Mouse (Mus musculus): ENCODE results near the gene Prok2. TPM values are rescaled to one million over a fixed set of nuclear protein-coding genes. Genes with fewer than 3 reads are reported as not detected.
A peak's percentile ranks its signal among the peaks of the same experiment; 100 is the strongest.

Gene Prok2
- polyA plus RNA-seq, 1 experiment from 2014 or later, result 0.12 TPM

GRCm38 (mm10) chr6:99729853-99730252 lies 3.7 kb upstream of the Prok2 start:
- H3K27ac ChIP-seq, result no peak overlapping the region
- H3K27me3 ChIP-seq, result peaks cover 72% of the 10 kb centered on the region
- ATAC-seq (ENCODE audit: low FRiP score), result no peak
- peaks cover 18% of the 10 kb centered on the region for H3K4me1 ChIP-seq (replicated peaks)
- H3K36me3 ChIP-seq, result no peaks in the 10 kb centered on the region
- no peak overlapping the region for H3K9ac ChIP-seq
- 90% methylated on average over 4 of the region's 4 CpGs for WGBS
- no peak overlapping the region for H3K4me2 ChIP-seq
- H3K4me3 ChIP-seq, result no peak overlapping the region
- H3K9me3 ChIP-seq, result no peaks in the 10 kb centered on the region

DNA sequence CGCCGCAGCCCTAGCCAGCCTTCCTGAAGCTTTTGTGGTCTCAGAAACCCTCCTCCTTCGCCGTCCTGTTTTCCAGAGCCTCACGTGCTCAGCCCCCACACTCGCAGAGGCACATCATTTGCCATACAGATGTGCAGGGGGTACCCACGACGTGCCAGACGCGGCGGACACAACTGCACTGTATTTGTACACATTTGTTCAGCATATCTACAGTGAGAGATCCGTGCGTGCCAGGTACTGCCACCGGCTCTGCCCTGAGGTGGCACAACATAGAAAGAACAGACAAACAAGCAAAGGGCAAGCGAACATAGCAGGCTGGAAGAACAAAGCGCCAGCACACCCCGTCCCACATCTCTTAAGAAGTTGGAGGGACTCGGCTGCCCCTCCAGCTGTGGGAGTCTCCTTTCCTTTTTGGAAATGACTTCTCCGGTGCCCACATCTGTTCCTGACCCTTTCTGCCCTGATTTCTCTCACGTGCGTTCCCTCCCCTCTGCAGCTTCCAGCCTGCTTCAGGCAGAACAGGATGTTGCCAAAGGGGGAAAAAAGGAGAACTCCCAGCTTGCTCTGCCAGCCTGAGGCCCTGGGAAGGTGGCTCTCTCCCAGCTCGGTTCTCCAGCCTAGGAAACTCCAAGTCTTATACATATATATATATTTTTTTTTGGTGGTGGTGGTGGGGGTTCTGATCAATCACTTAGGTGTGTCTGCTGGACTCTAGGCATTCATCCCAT lies 548 bp upstream of the Prok2 start:
- Histone ChIP-seq H3K9ac (peak overlapping the region; percentile 74), H3K27me3 (peaks cover 85% of the 10 kb centered on the region), H3K4me1 (replicated peaks) (peaks cover 18% of the 10 kb centered on the region), H3K9me3 (no peaks in the 10 kb centered on the region), H3K27ac (no peak overlapping the region), H3K4me3 (peak overlapping the region; percentile 51), H3K36me3 (no peaks in the 10 kb centered on the region), H3K4me2 (peak overlapping the region; percentile 91)
- 0 out of 2 replicates have a peak, but pooled peaks have one; percentile 10 for ATAC-seq (ENCODE audit: low FRiP score)
- WGBS, result 2% methylated on average over 22 of the region's 22 CpGs

GRCm38 (mm10) chr6:99722390-99722789 lies 3.8 kb downstream of the Prok2 start:
- Histone ChIP-seq H3K9me3 (no peaks in the 10 kb centered on the region), H3K4me2 (no peak overlapping the region), H3K9ac (no peak overlapping the region), H3K4me1 (replicated peaks) (peaks cover 18% of the 10 kb centered on the region), H3K36me3 (no peaks in the 10 kb centered on the region), H3K27me3 (peaks cover 60% of the 10 kb centered on the region), H3K27ac (no peak overlapping the region), H3K4me3 (no peak overlapping the region)
- 90% methylated on average over 9 of the region's 9 CpGs for WGBS
- ATAC-seq (ENCODE audit: low FRiP score), result no peak

DNA sequence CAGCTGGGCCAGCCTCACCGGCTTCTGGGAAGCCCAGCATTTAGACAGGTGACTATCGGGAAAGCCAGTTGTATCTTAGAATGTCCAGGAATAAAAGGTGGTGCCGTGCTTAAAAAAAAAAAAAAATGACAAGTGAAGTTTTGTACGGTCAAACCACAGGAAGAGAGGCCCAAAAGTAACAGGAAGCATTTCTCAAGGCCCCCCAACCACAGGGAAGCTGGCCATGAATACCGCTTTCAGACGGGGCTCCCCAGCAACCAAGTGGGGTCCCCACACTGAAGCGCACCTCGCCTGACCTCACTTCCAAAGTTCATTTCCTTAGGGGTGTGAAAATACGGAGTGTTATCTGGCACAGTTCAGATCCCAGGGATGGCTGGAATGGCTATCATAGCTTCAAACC lies 5.2 kb downstream of the Prok2 start:
- Histone ChIP-seq H3K27ac (no peak overlapping the region), H3K9me3 (no peaks in the 10 kb centered on the region), H3K27me3 (peaks cover 46% of the 10 kb centered on the region), H3K9ac (no peak overlapping the region), H3K4me3 (no peak overlapping the region), H3K4me1 (replicated peaks) (peaks cover 6% of the 10 kb centered on the region), H3K36me3 (no peaks in the 10 kb centered on the region), H3K4me2 (no peak overlapping the region)
- ATAC-seq (ENCODE audit: low FRiP score), result no peak
- WGBS, result 87% methylated on average over 9 of the region's 9 CpGs

DNA sequence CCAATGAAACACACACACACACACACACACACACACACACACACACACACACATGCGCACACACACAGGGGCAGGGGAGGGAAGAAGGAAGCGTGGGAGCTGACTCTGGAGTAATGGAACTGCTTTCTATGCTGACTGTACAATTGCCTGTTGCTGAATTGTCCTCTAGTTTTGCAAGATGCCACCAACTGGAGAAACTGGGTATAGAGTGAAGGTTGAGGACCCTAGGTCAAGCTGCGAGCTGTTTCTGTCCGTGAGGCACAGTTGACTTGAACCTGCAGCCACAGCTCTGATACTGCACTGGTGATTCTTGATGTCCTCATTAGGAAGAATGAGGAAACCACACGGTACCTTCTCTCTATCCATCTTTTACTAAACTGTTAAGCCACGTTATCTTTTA lies 10.3 kb downstream of the Prok2 start:
- ATAC-seq (ENCODE audit: low FRiP score), result no peak
- H3K27ac ChIP-seq, result no peak overlapping the region

GRCm38 (mm10) chr6:99715191-99715590 lies 11.0 kb downstream of the Prok2 start:
- Histone ChIP-seq H3K9ac (no peak overlapping the region), H3K27me3 (peaks cover 25% of the 10 kb centered on the region; the same call in 1 of the 2 replicates), H3K4me2 (no peak overlapping the region), H3K9me3 (no peaks in the 10 kb centered on the region), H3K4me3 (no peak overlapping the region), H3K4me1 (replicated peaks) (no peaks in the 10 kb centered on the region), H3K27ac (no peak overlapping the region), H3K36me3 (no peaks in the 10 kb centered on the region)
- no peak for ATAC-seq (ENCODE audit: low FRiP score)
- WGBS, result 72% methylated on average over 6 of the region's 6 CpGs

More for the DNA sequence above, 10.3 kb downstream of the Prok2 start:
- Histone ChIP-seq H3K36me3 (no peaks in the 10 kb centered on the region), H3K4me3 (no peak overlapping the region), H3K4me2 (no peak overlapping the region), H3K4me1 (replicated peaks) (no peaks in the 10 kb centered on the region), H3K27me3 (peaks cover 27% of the 10 kb centered on the region; the same call in 1 of the 2 replicates), H3K9me3 (no peaks in the 10 kb centered on the region), H3K9ac (no peak overlapping the region)
- 69% methylated on average over 5 of the region's 6 CpGs for WGBS

DNA sequence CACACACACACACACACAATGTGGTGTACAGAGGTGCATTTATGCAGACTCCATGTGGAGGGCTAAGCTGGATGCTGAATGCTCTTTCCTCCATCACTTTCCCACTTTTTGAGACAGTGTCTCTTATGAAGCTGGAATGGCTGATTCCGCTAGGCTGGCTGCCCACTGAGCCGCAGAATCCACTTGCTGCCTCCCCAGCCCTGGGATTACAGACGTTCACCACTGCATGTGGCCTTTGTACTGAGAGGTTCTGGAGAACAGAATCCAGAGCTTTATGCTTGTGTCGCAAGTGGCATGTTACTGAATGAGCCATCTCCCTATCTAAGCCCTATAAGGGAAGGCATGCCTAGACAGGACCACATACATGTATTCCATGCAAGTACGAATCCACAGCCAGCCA lies 12.9 kb downstream of the Prok2 start:
- Histone ChIP-seq H3K4me1 (replicated peaks) (no peaks in the 10 kb centered on the region), H3K36me3 (no peaks in the 10 kb centered on the region), H3K27ac (no peak overlapping the region), H3K27me3 (peaks cover 24% of the 10 kb centered on the region; the same call in 1 of the 2 replicates), H3K4me3 (no peak overlapping the region), H3K9me3 (no peaks in the 10 kb centered on the region), H3K4me2 (no peak overlapping the region), H3K9ac (no peak overlapping the region)
- ATAC-seq (ENCODE audit: low FRiP score), result no peak
- 78% methylated on average over 5 of the region's 5 CpGs for WGBS

GRCm38 (mm10) chr6:99711576-99712101 lies 14.6 kb downstream of the Prok2 start:
- Histone ChIP-seq H3K27ac (no peak overlapping the region), H3K4me3 (no peak overlapping the region), H3K9ac (no peak overlapping the region), H3K4me2 (no peak overlapping the region), H3K27me3 (peaks cover 24% of the 10 kb centered on the region; the same call in 1 of the 2 replicates), H3K36me3 (no peaks in the 10 kb centered on the region), H3K4me1 (replicated peaks) (no peaks in the 10 kb centered on the region), H3K9me3 (no peaks in the 10 kb centered on the region)
- ATAC-seq (ENCODE audit: low FRiP score), result no peak
- WGBS, result 76% methylated on average over 11 of the region's 11 CpGs

DNA sequence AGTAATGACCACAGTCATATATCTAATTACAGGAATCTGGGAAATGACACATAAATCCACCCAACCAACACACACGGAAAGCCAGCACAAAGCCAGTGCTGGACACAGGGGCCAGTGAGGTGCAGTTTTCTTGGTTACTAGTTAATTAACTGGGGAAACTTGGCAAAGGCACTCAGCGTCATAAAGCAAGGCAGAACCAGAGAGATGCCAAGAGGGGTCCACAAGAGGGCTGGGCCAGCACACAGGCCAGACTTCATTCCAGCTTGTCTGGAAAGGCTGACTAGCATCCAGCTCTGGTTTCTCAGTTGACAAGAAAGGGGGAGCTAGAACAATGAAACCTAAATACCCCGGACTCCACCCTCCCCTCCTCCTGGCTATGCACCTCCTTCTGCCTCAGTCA lies 25.7 kb downstream of the Prok2 start:
- Histone ChIP-seq H3K36me3 (no peaks in the 10 kb centered on the region), H3K27ac (no peak overlapping the region), H3K9me3 (no peaks in the 10 kb centered on the region), H3K4me1 (replicated peaks) (peaks cover 7% of the 10 kb centered on the region; the same call in 1 of the 2 replicates), H3K4me2 (no peak overlapping the region), H3K27me3 (peaks cover 28% of the 10 kb centered on the region), H3K9ac (no peak overlapping the region), H3K4me3 (no peak overlapping the region)
- ATAC-seq (ENCODE audit: low FRiP score), result no peak
- WGBS, result 53% methylated on average over 3 of the region's 3 CpGs

DNA sequence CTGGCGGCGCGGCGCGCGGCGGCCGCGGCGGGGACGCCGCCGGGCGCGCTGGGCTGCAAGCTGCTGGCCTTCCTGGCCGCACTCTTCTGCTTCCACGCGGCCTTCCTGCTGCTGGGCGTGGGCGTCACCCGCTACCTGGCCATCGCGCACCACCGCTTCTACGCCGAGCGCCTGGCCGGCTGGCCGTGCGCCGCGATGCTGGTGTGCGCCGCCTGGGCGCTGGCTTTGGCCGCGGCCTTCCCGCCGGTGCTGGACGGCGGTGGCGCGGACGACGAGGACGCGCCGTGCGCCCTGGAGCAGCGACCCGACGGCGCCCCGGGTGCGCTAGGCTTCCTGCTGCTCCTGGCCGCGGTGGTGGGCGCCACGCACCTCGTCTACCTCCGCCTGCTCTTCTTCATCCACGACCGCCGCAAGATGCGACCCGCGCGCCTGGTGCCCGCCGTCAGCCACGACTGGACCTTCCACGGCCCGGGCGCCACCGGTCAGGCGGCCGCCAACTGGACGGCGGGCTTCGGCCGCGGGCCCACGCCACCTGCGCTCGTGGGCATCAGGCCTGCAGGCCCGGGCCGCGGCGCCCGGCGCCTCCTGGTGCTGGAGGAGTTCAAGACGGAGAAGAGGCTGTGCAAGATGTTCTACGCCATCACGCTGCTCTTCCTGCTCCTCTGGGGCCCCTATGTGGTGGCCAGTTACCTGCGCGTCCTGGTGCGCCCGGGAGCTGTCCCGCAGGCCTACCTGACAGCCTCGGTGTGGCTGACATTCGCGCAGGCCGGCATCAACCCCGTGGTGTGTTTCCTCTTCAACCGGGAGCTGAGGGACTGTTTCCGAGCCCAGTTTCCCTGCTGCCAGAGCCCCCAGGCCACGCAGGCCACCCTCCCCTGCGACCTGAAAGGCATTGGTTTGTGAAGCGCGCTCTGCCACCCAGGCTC lies 33.0 kb downstream of the Prok2 start:
- peak overlapping the region; percentile 94 for H3K27ac ChIP-seq
- peaks cover 72% of the 10 kb centered on the region for H3K27me3 ChIP-seq
- no peaks in the 10 kb centered on the region for H3K36me3 ChIP-seq
- no peaks in the 10 kb centered on the region for H3K9me3 ChIP-seq
- H3K4me1 ChIP-seq (replicated peaks), result peaks cover 41% of the 10 kb centered on the region
- H3K4me2 ChIP-seq, result peak overlapping the region; percentile 89
- peak overlapping the region; percentile 76 for H3K4me3 ChIP-seq
- WGBS, result under 1% methylated on average over 96 of the region's 110 CpGs
- peak overlapping the region; percentile 92 for H3K9ac ChIP-seq
- peak; percentile 57 for ATAC-seq (ENCODE audit: low FRiP score)

DNA sequence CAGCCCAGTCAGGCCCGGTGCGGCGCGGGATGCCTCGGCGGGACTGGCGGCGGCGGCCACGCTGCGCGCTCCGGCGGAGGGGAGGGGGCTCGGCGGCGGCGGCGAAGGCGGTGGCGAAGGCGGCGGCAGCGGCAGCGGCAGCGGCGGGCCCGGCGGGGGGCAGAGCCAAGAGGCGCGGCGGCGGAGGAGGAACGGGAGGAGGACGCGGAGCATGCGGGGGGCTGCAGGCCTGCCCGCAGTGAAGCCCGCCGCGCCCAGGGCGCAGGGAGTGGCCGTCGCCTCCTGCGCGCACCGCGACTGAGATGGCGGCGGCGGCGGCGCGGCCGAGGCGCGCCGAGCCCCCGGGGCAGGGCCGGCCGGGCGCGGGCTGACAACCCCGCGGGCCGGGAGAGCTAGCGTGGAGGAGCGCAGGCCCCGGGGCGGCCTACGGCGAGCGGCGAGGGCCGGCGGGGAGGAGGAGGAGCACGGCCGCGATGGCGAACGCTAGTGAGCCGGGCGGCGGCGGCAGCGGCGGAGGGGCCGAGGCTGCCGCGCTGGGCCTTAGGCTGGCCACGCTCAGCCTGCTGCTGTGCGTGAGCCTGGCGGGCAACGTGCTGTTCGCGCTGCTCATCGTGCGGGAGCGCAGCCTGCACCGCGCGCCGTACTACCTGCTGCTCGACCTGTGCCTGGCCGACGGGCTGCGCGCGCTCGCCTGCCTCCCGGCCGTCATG lies 33.8 kb downstream of the Prok2 start, which contains the start of gene Gpr27:
Gpr27 (plus strand) TSS at position 474 of the 710 bp plus-strand sequence.
- WGBS, result under 1% methylated on average over 58 of the region's 112 CpGs
- no peaks in the 10 kb centered on the region for H3K36me3 ChIP-seq
- H3K4me1 ChIP-seq (replicated peaks), result peaks cover 41% of the 10 kb centered on the region
- H3K4me2 ChIP-seq, result peak within 1 kb of the TSS; percentile 89
- H3K4me3 ChIP-seq, result peak within 1 kb of the TSS; percentile 76
- peak; percentile 89 for ATAC-seq (ENCODE audit: low FRiP score)
- H3K9me3 ChIP-seq, result no peaks in the 10 kb centered on the region
- peaks cover 64% of the 10 kb centered on the region for H3K27me3 ChIP-seq
- H3K9ac ChIP-seq, result peak within 1 kb of the TSS; percentile 92
- H3K27ac ChIP-seq, result peak within 1 kb of the TSS; percentile 94
